Mouse (Mus musculus) v-Abl transformed pro-B cells (cell line): Measurements from ENCODE around the gene Apod.

Source experiments
- in situ Hi-C, 2 experiments: fragments of 400-800 bp; cut with MboI; formaldehyde crosslinking; loops; one replicate each; pipeline ENCODE4 v1.15.1; 2025; ENCODE audit not compliant: unreplicated experiment in 2 of 2

The Apod gene

GRCm38 (mm10) chr16:31290281-31290680 is 24.3 kb downstream of the Apod start:
- in situ Hi-C loops, result no loop called here

DNA sequence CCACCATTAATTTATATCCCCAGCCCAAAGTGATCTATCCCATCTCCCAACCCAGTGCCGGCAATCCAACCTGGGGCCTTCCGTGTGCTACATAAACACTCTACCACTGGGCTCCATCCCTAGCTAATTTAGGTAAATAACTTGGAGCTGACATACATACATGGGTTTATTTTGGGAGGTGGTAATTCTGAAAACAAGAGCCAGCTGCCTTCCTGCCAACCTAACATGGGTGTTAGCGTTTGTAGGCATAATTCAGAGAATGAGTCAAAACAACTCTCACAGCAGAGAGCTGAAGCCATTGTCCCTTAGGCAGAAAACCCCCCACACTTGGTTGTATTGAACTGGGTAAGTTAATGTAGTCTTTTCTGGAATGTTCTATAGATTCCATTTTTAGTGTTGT is 26.9 kb downstream of the Apod start:
- in situ Hi-C loops, result no loop called here

DNA sequence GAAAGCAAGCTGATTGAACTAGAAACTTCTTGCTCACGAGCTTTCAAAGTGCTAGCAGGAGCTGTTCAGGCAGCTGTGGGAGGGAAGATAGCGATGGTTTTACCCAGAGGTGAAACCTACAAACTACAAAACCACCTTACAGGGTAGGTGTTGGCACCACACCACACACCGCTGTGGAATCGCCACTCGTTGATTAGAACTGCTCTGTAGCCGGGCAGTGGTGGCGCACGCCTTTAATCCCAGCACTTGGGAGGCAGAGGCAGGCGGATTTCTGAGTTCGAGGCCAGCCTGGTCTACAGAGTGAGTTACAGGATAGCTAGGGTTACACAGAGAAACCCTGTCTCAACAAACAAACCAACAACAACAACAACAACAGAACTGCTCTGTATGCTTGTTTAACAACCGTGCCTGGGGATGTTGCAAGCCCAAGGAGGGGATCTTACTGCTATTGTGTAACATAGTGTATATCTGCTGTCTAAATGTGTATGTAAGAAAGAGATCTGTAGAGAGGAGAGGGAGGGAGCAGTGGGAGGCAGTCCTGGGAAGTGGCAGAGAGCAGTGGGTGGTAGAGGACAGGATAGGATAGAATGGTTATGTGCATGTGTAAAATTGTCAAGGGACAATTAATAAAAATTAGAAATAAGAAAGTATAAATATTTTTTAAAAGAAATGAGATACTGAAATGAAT is 27.7 kb downstream of the Apod start:
- in situ Hi-C loops, result no loop called here

DNA sequence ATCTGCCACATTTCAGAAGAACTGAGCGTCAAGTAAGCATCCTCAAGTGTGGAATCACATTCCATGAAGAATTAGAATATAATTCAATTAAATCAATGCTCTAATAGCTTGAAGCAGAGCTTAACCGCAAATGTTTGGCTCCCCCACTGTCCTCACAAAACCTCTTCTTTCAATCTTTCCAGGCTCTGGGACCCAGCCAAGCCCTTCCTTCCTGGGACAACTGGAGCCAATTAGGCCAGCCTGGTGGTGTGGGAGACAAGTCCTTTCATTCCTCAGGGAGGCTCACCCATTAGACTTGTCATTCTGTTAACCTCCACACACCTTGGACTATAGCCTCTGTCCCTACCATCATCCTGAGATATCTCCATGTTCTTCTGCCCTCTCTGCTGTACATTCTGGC is 32.6 kb downstream of the Apod start:
- in situ Hi-C loops, result no loop called here

DNA sequence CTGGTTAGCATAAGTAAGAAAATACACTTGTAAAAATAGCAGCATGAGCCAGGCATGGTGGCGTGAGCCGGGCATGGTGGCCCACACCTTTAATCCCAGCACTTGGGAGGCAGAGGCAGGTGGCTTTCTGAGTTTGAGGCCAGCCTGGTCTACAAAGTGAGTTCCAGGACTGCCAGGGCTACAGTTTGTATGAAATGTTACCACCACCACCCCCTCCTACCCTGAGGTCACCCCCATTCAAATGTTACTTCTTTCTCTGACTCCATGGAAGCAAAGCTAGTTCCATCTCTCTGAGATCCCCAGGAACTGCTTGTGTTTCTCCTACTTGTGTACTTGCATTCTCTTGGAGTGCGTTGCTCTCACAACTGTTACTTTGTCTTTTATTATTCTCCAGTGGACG is 34.4 kb downstream of the Apod start:
- in situ Hi-C loops, result no loop called here

DNA sequence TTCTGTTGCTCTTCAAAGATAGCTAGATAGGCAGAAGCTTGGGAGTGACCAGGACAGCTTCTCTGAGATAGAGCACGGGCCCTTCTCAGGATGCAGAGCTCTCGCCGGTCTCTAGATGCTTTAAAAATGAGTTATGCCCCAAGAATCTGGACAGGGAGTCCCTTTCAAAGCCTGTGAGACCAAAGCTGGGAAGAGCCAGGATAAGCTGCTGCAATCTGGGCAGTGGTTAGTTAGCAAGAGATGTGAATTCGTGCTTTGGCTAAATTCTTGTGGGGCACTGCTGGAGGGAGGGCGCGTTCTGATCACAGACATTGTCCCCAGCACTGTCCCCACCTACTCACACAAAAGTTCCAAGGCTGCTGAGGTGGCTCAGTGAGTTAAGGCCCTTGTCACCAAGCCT is 36.0 kb downstream of the Apod start:
- in situ Hi-C loops, result no loop called here

GRCm38 (mm10) chr16:31278081-31278480 is 36.5 kb downstream of the Apod start:
- in situ Hi-C loops, result no loop called here

GRCm38 (mm10) chr16:31276962-31277361 is 37.6 kb downstream of the Apod start:
- in situ Hi-C loops, result no loop called here

GRCm38 (mm10) chr16:31276539-31276938 is 38.1 kb downstream of the Apod start:
- in situ Hi-C loops, result no loop called here

DNA sequence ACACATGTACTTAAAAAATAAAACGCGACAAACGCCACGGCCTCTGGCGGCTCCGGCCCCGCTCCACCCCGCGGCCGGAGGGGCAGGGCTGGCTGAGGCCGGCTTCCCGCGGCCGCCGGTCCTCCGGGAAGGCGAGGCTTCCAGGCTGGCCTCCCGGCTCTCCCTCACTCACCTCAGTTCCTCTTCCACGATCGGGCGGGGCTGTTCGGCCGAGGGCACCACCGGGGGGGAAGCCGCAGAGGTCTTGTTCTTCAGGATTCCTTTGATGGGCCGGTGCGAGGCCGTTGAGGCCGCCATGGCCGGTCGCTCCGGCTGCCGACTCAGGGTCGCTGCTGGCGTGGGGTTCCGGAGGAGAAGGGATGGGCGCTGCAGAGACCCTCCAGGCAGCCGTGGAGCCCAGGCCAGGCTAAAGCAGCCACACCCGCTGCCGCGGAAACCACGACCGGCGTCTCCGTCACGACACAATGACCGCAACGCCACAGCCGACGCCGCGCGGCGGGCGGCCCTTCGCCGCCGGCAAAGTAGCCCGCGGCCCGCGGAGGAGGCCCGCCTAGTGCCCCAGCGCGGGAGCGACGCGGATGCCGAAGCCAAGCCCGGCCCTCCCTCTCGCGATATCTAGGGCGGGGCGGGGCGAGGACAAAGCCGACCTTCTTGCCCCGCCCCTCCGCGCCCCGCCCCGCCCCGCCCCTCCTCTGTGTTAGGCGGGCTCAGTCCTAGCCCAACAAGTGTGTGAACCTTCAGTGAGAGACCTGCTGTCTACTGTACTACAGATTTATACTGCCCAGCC is 39.7 kb downstream of the Apod start, which contains the start of gene Ppp1r2:
Gene Ppp1r2, minus strand, starts transcription at position 604 of the 787 bp plus-strand sequence.
- in situ Hi-C loops, result no loop called here

DNA sequence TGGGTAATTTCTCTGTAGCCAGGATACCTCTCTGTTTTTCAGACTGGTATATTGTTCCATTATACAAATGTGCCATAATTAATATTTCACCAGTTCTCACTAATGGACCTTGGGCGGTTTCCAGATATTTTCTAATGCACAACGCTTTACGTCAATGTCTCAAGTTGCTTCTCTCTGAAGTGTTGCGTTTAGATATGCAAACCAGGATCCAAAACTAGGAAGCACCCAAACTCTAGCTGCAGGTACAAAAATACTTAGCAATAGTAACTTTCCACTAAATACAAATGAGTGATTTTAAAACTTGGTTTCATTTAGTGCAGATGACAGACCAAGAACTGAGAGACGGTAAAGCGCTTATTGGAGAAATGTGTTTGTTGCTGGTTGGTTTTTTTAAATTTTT is 40.5 kb downstream of the Apod start:
- in situ Hi-C loops, result no loop called here

DNA sequence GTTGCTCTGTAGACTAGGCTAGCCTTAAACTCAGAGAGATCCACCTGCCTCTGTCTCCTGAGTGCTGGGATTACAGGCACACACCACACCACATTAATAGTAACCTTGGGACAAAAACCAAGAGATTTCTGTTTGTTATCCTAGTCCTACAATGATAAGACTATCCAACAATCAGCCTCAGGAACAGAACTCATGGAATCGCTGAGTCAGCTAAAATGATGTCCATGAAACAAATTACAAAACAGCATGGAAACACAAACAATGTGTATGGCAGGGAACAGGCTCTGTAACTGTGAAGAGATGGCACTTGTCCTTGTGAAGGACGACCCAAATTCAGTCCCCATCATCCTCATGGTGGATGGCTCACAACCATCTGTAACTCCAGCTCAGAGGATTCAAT is 47.9 kb downstream of the Apod start:
- in situ Hi-C loops, result no loop called here

DNA sequence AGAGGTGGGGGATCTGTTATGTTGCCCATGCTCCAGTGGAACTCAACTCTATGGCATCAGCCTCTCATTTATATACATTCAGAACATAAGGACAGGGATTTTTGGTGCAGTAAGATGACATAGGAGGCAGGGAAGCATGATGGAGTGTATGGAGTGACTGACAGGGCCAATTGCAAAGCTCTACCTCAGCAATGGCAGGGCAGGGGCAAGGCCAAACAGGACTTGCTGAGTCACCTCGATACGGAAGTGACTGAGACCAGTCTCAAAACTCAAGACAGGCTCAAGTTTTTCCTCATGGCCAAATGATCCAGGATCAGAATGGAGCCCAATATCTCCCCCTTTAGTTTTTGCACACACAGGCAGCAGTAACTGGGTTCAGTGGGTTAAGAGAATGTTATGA is 58.5 kb downstream of the Apod start:
- in situ Hi-C loops, result no loop called here

GRCm38 (mm10) chr16:31255685-31256084 is 58.9 kb downstream of the Apod start:
- in situ Hi-C loops, result no loop called here

DNA sequence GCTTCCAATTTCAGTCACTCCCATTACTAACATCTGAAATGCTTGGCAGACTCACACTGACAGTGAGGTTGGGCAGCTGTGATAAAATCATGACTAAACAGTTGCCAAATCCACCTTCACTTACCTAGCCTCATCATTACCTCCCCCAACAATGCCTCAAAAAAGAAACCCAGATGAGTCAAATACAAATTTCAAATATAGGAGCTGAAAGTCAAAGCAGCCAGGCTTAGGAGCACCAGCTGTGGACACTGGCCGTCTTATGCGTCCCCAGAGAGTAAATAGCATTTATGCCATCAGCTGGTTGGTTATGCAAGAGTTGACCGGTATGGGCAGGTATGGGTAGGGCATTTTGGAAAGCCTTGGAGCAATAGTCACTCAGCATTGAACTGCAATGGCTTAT is 65.2 kb downstream of the Apod start:
- in situ Hi-C loops, result loop anchor here in 1 of 2 experiments (10.0 kb wide), 1 partner anchor 105 kb away; no protein-coding TSS in a partner anchor

DNA sequence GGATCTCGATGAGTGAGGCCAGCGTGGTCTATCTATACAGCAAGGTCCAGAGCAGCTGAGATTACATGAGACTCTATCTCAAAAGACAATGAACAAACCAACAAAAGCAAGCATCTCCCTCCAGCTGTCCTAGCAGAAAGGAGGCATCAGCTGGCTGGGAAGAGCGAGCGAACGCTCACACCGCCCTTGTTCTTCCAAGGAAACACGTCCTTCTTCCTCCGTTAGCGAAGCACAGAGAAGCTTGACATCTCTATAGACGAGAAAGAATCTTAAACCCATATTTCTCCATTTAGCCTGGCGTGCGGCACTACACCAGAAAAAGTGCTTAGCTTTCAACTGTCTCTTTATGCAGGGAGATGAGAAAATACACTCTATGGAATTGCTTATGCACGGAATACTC is 65.9 kb downstream of the Apod start:
- in situ Hi-C loops, result loop anchor here in 1 of 2 experiments (10.0 kb wide), 1 partner anchor 106 kb away; no protein-coding TSS in a partner anchor

- in situ Hi-C loops, result loop anchor here in 1 of 2 experiments (10.0 kb wide), 1 partner anchor 107 kb away; no protein-coding TSS in a partner anchor
Measured at GRCm38 (mm10) chr16:31247442-31247841, 67.2 kb downstream of the Apod start.
